In genomic region chr10:102365685-102366381, GRCm38 (mm10) we compare ENCODE assay signal across 27 mouse cellular contexts.
DNase-seq lines count a peak whose midpoint lies in the region; ATAC-seq and TF ChIP-seq lines count a peak whose summit lies in the region.
"Had no signal": no experiment of that assay in that cellular context is flagged by ENCODE, and none has a peak within 500 bp of the region (broad histone marks: within the 10 kb centered on the region; RNA-seq: fewer than 3 reads in every experiment).

No protein-coding gene starts in this region.

- no peak for TF ChIP-seq CTCF in midbrain, postnatal 0 days (IDR thresholded peaks at IDR 0.05)

- peak; percentile 12 for DNase-seq in midbrain, embryonic 14.5 days
- no peak for DNase-seq in hindbrain, embryonic 10.5 days (ENCODE audit: low spot score)
- peak; percentile 33 for DNase-seq in midbrain, postnatal 0 days (ENCODE audit: low spot score)
- DNase-seq in thymus, postnatal 36 days, result no peak
- DNase-seq in kidney, postnatal 14 days, result no peak
- DNase-seq: cerebellum, adult 8-10 months; cerebellum, postnatal 25 days; gastrocnemius, adult 2 months; heart, postnatal 10 days; kidney, adult 2 months; layer of hippocampus, adult 9-11 months; lung, embryonic 14.5 days; lung, postnatal 14 days; right cerebral cortex, adult 18-20 months; right cerebral cortex, postnatal 4 days; thymus, adult 18-20 months; thymus, postnatal 25 days had no signal

- H3K4me2 ChIP-seq in midbrain, embryonic 14.5 days (ENCODE audit: low read length), result no peak overlapping the region
- H3K4me2 ChIP-seq in midbrain, embryonic 13.5 days (replicated peaks), result no peak overlapping the region
- H3K4me2 ChIP-seq in hindbrain, embryonic 15.5 days, result no peak overlapping the region; the same call in 1 of the 2 replicates
- no peak overlapping the region for H3K4me2 ChIP-seq in midbrain, postnatal 0 days (ENCODE audit: low read depth, low read length, poor library complexity, severe bottlenecking)
- H3K4me2 ChIP-seq: heart, embryonic 13.5 days; intestine, embryonic 15.5 days; limb, embryonic 12.5 days; liver, embryonic 15.5 days; lung, embryonic 14.5 days had no signal

- no peak overlapping the region for H3K4me3 ChIP-seq in midbrain, embryonic 14.5 days (replicated peaks; ENCODE audit: low read depth, low read length)
- no peak overlapping the region for H3K4me3 ChIP-seq in midbrain, embryonic 13.5 days (replicated peaks)
- no peak overlapping the region for H3K4me3 ChIP-seq in hindbrain, embryonic 10.5 days
- no peak overlapping the region for H3K4me3 ChIP-seq in hindbrain, embryonic 15.5 days
- no peak overlapping the region for H3K4me3 ChIP-seq in midbrain, postnatal 0 days (ENCODE audit: low read depth, low read length)
- H3K4me3 ChIP-seq: erythroblast, embryonic 14.5 days; gastrocnemius, adult 2 months; heart, embryonic 13.5 days; intestine, embryonic 15.5 days; limb, embryonic 12.5 days; liver, embryonic 15.5 days had no signal

- no peaks in the 10 kb centered on the region for H3K36me3 ChIP-seq in midbrain, embryonic 14.5 days (ENCODE audit: control insufficient read depth, insufficient read depth, low read length)
- no peaks in the 10 kb centered on the region for H3K36me3 ChIP-seq in midbrain, embryonic 13.5 days
- H3K36me3 ChIP-seq in hindbrain, embryonic 10.5 days, result no peaks in the 10 kb centered on the region
- H3K36me3 ChIP-seq in hindbrain, embryonic 15.5 days, result no peaks in the 10 kb centered on the region
- no peaks in the 10 kb centered on the region for H3K36me3 ChIP-seq in midbrain, postnatal 0 days (ENCODE audit: insufficient read depth, low read length)
- H3K36me3 ChIP-seq: heart, embryonic 13.5 days; intestine, embryonic 15.5 days; limb, embryonic 12.5 days; liver, embryonic 15.5 days had no signal

- no peak for ATAC-seq in midbrain, embryonic 14.5 days (ENCODE audit: low FRiP score, low TSS enrichment)
- ATAC-seq in midbrain, embryonic 13.5 days, result no peak
- ATAC-seq in hindbrain, embryonic 15.5 days (ENCODE audit: low FRiP score, low read depth), result peak; percentile 48; the same call in 1 of the 2 replicates
- no peak for ATAC-seq in midbrain, postnatal 0 days (ENCODE audit: low FRiP score)
- ATAC-seq: CD4-positive, CD25-positive, alpha-beta regulatory T cell, adult 4 months; forebrain, embryonic 16.5 days; intestine, embryonic 15.5 days had no signal

- no peak overlapping the region for H3K27ac ChIP-seq in midbrain, embryonic 14.5 days (replicated peaks; ENCODE audit: low read depth, low read length)
- no peak overlapping the region for H3K27ac ChIP-seq in midbrain, embryonic 13.5 days
- H3K27ac ChIP-seq in hindbrain, embryonic 10.5 days, result peak overlapping the region; percentile 57
- no peak overlapping the region for H3K27ac ChIP-seq in hindbrain, embryonic 15.5 days (replicated peaks)
- H3K27ac ChIP-seq in midbrain, postnatal 0 days (ENCODE audit: low read depth, low read length), result no peak overlapping the region
- H3K27ac ChIP-seq: gastrocnemius, adult 2 months; heart, embryonic 13.5 days; intestine, embryonic 15.5 days; limb, embryonic 12.5 days; liver, embryonic 15.5 days; stomach, postnatal 0 days had no signal

- H3K9me3 ChIP-seq in midbrain, embryonic 14.5 days (ENCODE audit: control insufficient read depth, low read length), result no peaks in the 10 kb centered on the region
- H3K9me3 ChIP-seq in midbrain, embryonic 13.5 days, result no peaks in the 10 kb centered on the region
- H3K9me3 ChIP-seq in hindbrain, embryonic 10.5 days, result no peaks in the 10 kb centered on the region
- no peaks in the 10 kb centered on the region for H3K9me3 ChIP-seq in hindbrain, embryonic 15.5 days
- no peaks in the 10 kb centered on the region for H3K9me3 ChIP-seq in midbrain, postnatal 0 days (ENCODE audit: low read length)
- H3K9me3 ChIP-seq: heart, embryonic 13.5 days; intestine, embryonic 15.5 days; limb, embryonic 12.5 days; liver, embryonic 15.5 days had no signal

- H3K4me1 ChIP-seq in midbrain, embryonic 14.5 days (ENCODE audit: control insufficient read depth, insufficient read depth, low read length), result no peaks in the 10 kb centered on the region
- no peaks in the 10 kb centered on the region for H3K4me1 ChIP-seq in midbrain, embryonic 13.5 days (replicated peaks)
- peaks cover 4% of the 10 kb centered on the region for H3K4me1 ChIP-seq in hindbrain, embryonic 10.5 days (replicated peaks)
- peaks cover 4% of the 10 kb centered on the region; the same call in 1 of the 2 replicates for H3K4me1 ChIP-seq in hindbrain, embryonic 15.5 days (replicated peaks)
- no peaks in the 10 kb centered on the region for H3K4me1 ChIP-seq in midbrain, postnatal 0 days (ENCODE audit: insufficient read depth, low read length)
- H3K4me1 ChIP-seq: heart, embryonic 13.5 days; intestine, embryonic 15.5 days; limb, embryonic 12.5 days; liver, embryonic 15.5 days had no signal

- WGBS in midbrain, embryonic 14.5 days, result 45% methylated on average over 5 of the region's 5 CpGs
- WGBS in midbrain, embryonic 13.5 days, result 42% methylated on average over 5 of the region's 5 CpGs
- 49% methylated on average over 5 of the region's 5 CpGs for WGBS in hindbrain, embryonic 10.5 days
- 35% methylated on average over 5 of the region's 5 CpGs for WGBS in hindbrain, embryonic 15.5 days
- WGBS in midbrain, postnatal 0 days, result 53% methylated on average over 5 of the region's 5 CpGs

- H3K9ac ChIP-seq in midbrain, embryonic 14.5 days (replicated peaks; ENCODE audit: low read length), result no peak overlapping the region
- H3K9ac ChIP-seq in midbrain, embryonic 13.5 days (replicated peaks), result no peak overlapping the region
- no peak overlapping the region for H3K9ac ChIP-seq in hindbrain, embryonic 15.5 days
- no peak overlapping the region for H3K9ac ChIP-seq in midbrain, postnatal 0 days (replicated peaks; ENCODE audit: low read length, poor library complexity, severe bottlenecking)
- H3K9ac ChIP-seq: heart, embryonic 13.5 days; intestine, embryonic 15.5 days; limb, embryonic 12.5 days; liver, embryonic 15.5 days; lung, embryonic 14.5 days had no signal

- no peaks in the 10 kb centered on the region for H3K27me3 ChIP-seq in midbrain, embryonic 14.5 days (ENCODE audit: control insufficient read depth, insufficient read depth, low read length)
- H3K27me3 ChIP-seq in midbrain, embryonic 13.5 days, result no peaks in the 10 kb centered on the region
- H3K27me3 ChIP-seq in hindbrain, embryonic 10.5 days (ENCODE audit: insufficient read depth, poor library complexity, severe bottlenecking), result no peaks in the 10 kb centered on the region
- H3K27me3 ChIP-seq in hindbrain, embryonic 15.5 days, result no peaks in the 10 kb centered on the region
- H3K27me3 ChIP-seq in midbrain, postnatal 0 days (ENCODE audit: insufficient read depth, low read length), result no peaks in the 10 kb centered on the region
- H3K27me3 ChIP-seq: heart, embryonic 13.5 days; intestine, embryonic 15.5 days; limb, embryonic 12.5 days; liver, embryonic 15.5 days had no signal

Comparison
In these comparisons a context has a peak if more than half of its experiments do, and no peak if none do; other contexts are left out.
1. DNase-seq: peak in midbrain, embryonic 14.5 days (single experiment) and midbrain, postnatal 0 days (single experiment); none in hindbrain, embryonic 10.5 days (single experiment), thymus, postnatal 36 days (0 of 2) and kidney, postnatal 14 days (single experiment).